ENCODE assay signal across 8 mouse cellular contexts in the genomic region with DNA sequence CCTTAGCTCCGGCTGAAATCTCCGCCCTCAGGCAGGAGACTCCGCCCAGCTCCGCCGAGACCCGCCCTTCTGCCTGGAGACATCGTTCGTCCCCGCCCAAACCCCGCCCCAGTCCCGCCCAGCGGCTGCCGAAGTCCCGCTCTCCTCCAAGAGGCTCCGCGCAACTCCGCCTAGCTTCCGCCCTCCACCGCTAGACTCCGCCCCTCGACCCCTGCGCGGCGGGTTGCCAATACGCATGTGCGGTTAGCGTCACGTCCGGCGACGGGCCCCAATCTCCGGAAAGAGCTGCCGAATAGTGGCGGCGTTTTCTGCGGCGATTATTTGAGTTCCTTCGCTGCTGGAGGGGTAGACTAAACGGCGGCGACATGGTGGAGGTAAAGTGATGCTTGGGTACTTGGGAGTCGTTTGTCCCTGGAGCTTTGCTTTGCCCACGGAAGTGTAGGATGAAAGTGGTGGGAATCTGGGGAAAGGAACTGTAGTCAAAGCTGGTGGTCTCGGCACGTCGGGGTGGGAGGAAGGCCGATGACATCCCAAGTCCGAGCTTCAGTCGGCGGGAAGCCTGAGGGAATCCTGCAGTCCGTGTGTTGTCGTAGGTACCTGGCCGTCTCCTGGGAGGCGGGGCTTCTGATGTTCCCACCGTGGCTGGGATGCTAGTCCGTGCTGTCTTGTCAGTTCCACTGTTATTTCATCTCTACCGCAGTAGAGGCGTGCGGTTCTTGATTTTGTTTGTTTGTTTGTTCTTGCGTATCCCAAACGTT. TPM values are rescaled to one million over a fixed set of nuclear protein-coding genes. Genes with fewer than 3 reads are reported as not detected.
DNase-seq lines count a peak whose midpoint lies in the region; ATAC-seq lines count a peak whose summit lies in the region.

Plrg1 (plus strand) TSS at position 242 of the 758 bp plus-strand sequence.

- ATAC-seq in hindbrain, embryonic 16.5 days = peak; percentile 99

- WGBS in hindbrain, embryonic 16.5 days = under 1% methylated on average over 60 of the region's 61 CpGs
- 0% methylated on average over 60 of the region's 61 CpGs for WGBS in macrophage (ENCODE audit: missing documents)

- DNase-seq in WW6 (ENCODE audit: low read depth, low spot score) = peak; percentile 85
- DNase-seq in cerebellum, postnatal 4 days (ENCODE audit: low spot score in 2 of 2) = peak; percentile 98 to 99
- DNase-seq in gastrocnemius, adult 18-20 months (ENCODE audit: low spot score) = peak; percentile 99
- peak; percentile 99 for DNase-seq in left cerebral cortex, adult 18-20 months (ENCODE audit: low spot score in 2 of 2)
- peak; percentile 98 for DNase-seq in right cerebral cortex, adult 18-20 months
- peak; percentile 96 for DNase-seq in urinary bladder, postnatal 10 days (ENCODE audit: low spot score)

- H3K4me3 ChIP-seq in hindbrain, embryonic 16.5 days (ENCODE audit: low read length) = peak within 1 kb of the TSS; percentile 86
- H3K4me3 ChIP-seq in macrophage (ENCODE audit: inconsistent target) = peak within 1 kb of the TSS; percentile 97

- H3K36me3 ChIP-seq in hindbrain, embryonic 16.5 days (ENCODE audit: control insufficient read depth, insufficient read depth, low read length) = peaks cover 13% of the 10 kb centered on the region
- H3K36me3 ChIP-seq in macrophage (ENCODE audit: inconsistent target) = peaks cover 16% of the 10 kb centered on the region

- H3K4me2 ChIP-seq in hindbrain, embryonic 16.5 days (ENCODE audit: low read length) = peak within 1 kb of the TSS; percentile 94

- peak within 1 kb of the TSS; percentile 81 for H3K9ac ChIP-seq in hindbrain, embryonic 16.5 days (ENCODE audit: low read depth, low read length)

- peaks cover 24% of the 10 kb centered on the region for H3K79me2 ChIP-seq in macrophage (ENCODE audit: inconsistent target)

- peak within 1 kb of the TSS; percentile 83 for H3K27ac ChIP-seq in hindbrain, embryonic 16.5 days (ENCODE audit: low read depth, low read length)
- H3K27ac ChIP-seq in macrophage = peak within 1 kb of the TSS; percentile 50

- H3K27me3 ChIP-seq in hindbrain, embryonic 16.5 days (replicated peaks; ENCODE audit: control insufficient read depth, insufficient read depth, low read length) = no peaks in the 10 kb centered on the region

- H3K4me1 ChIP-seq in hindbrain, embryonic 16.5 days (ENCODE audit: control insufficient read depth, insufficient read depth, low read depth, low read length) = peaks cover 9% of the 10 kb centered on the region

- no peaks in the 10 kb centered on the region for H3K9me3 ChIP-seq in hindbrain, embryonic 16.5 days (ENCODE audit: control insufficient read depth, low read length)

RNA-seq across cellular contexts. Expression of gene Plrg1, which starts in this region (rescaled TPM):
- 10 to 100 TPM; 20.8 to 21.0 TPM for total RNA-seq in gastrocnemius, adult 18-20 months (2021)
- 95.2 and 95.7 TPM in 2 replicates for polyA plus RNA-seq in hindbrain, embryonic 16.5 days (2015; fragmentation: Nextera tagmentation; extraction: Ambion mirVana)
- 10 to 100 TPM; 43.5 to 45.6 TPM for total RNA-seq in left cerebral cortex, adult 18-20 months (2021)
- total RNA-seq in macrophage (2018; cell fraction: chromatin; rRNA removed) = 10 to 100 TPM; 11.4 to 36.2 (median 25.8) TPM
- 10 to 100 TPM; 24.3 to 34.6 (median 29.3) TPM for total RNA-seq in macrophage (2018; cell fraction: cytosol; rRNA removed)
- 10 to 100 TPM in 25 of 26 experiments, 1 to 10 TPM in 1; 9.9 to 30.0 (median 19.3) TPM for total RNA-seq in macrophage (2018; cell fraction: nucleus; rRNA removed)
- polyA plus RNA-seq in macrophage (2018) = 31.0 to 38.1 TPM (median 35.4 TPM) in 3 replicates

Comparison
In these comparisons a context has a peak if more than half of its experiments do, and no peak if none do; other contexts are left out.
1. Peak in every context shown above with its lines: DNase-seq, ATAC-seq, H3K4me3 ChIP-seq and H3K27ac ChIP-seq.